Mouse (Mus musculus) B cell, adult 2 months (primary cell): ENCODE measurements around the gene Srgap2.

Experiments
- DNase-seq, 2 experiments: peaks; one replicate each; pipeline ENCODE4 v3.0.0; 2022

The Srgap2 gene

GRCm38 (mm10) chr1:131463953-131464627 is 63.1 kb downstream of the Srgap2 start:
- DNase-seq, result no peak

- DNase-seq, result no peak
Observed at GRCm38 (mm10) chr1:131462541-131463067, 64.5 kb downstream of the Srgap2 start.

GRCm38 (mm10) chr1:131460914-131461530 is 66.1 kb downstream of the Srgap2 start:
- DNase-seq, result no peak

- DNase-seq, result no peak
Observed at GRCm38 (mm10) chr1:131455355-131455890, 71.7 kb downstream of the Srgap2 start.

GRCm38 (mm10) chr1:131454386-131454785 is 72.8 kb downstream of the Srgap2 start:
- DNase-seq, result no peak

GRCm38 (mm10) chr1:131453335-131453734 is 73.8 kb downstream of the Srgap2 start:
- DNase-seq, result no peak

- DNase-seq, result no peak
Observed at GRCm38 (mm10) chr1:131448373-131448772, 78.8 kb downstream of the Srgap2 start.

- no peak for DNase-seq
Observed at GRCm38 (mm10) chr1:131447333-131447732, 79.8 kb downstream of the Srgap2 start.

- DNase-seq, result no peak
Observed at GRCm38 (mm10) chr1:131446577-131446976, 80.6 kb downstream of the Srgap2 start.

GRCm38 (mm10) chr1:131438556-131438955 is 88.6 kb downstream of the Srgap2 start:
- DNase-seq, result no peak

- no peak for DNase-seq
Observed at GRCm38 (mm10) chr1:131437975-131438374, 89.2 kb downstream of the Srgap2 start.

- no peak for DNase-seq
Observed at GRCm38 (mm10) chr1:131436609-131437008, 90.5 kb downstream of the Srgap2 start.

- no peak for DNase-seq
Observed at GRCm38 (mm10) chr1:131431456-131432246, 95.5 kb downstream of the Srgap2 start.

- peak; percentile 8 to 13 for DNase-seq
Observed at GRCm38 (mm10) chr1:131427140-131427821, 99.9 kb downstream of the Srgap2 start.

- no peak for DNase-seq
Observed at GRCm38 (mm10) chr1:131423061-131423460, 104.1 kb downstream of the Srgap2 start.

GRCm38 (mm10) chr1:131421113-131421512 is 106.0 kb downstream of the Srgap2 start:
- DNase-seq, result no peak

- DNase-seq, result no peak
Observed at GRCm38 (mm10) chr1:131420660-131421059, 106.5 kb downstream of the Srgap2 start.

GRCm38 (mm10) chr1:131419307-131419706 is 107.8 kb downstream of the Srgap2 start:
- DNase-seq, result no peak

- no peak for DNase-seq
Observed at GRCm38 (mm10) chr1:131417821-131418660, 109.1 kb downstream of the Srgap2 start.

GRCm38 (mm10) chr1:131417059-131417750 is 109.9 kb downstream of the Srgap2 start:
- DNase-seq, result no peak

- DNase-seq, result no peak
Observed at GRCm38 (mm10) chr1:131403567-131403966, 123.6 kb downstream of the Srgap2 start.
